Mouse (Mus musculus): ENCODE measurements around the gene Gigyf1.

The Gigyf1 gene

DNA sequence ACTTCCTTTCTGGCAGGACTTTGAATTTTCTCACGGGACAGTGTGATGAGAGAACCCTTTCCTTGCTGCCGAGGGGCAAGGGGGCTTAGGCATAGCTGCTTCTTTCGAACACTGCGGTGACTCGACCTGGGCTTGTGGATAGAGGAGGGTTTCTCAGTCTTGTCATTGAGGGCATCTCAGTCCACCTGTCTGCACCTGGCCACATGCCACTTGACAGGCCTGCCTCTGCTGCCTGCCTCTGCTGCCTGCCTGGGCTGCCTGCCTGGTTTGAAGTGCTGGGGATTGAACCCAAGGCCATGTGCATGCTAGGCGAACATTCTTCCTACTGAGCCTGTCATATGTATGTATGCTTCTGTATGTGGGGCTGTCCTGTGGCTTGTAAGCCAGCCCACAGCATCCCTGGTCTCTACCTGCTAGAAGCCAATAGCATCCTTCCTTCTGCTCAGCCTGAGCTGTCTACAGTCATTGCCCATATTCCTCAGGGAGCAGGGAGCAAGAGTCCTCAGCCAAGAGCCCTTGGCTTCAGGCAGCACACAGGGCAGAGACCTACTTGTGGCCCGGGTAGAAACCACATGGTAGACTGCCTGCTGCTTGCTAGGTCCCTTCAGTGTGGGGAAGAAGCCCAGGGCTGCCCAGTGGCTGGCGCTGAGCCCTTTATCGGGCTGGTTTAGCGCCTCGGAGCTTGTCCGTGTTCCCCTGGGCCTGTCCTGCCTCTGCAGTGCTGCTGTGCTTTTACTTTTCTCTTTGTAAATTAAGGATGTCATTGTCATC, 4.2 kb upstream of the Gigyf1 start:
- DNase-seq (ENCODE audit: low read depth, low spot score) = no peak

DNA sequence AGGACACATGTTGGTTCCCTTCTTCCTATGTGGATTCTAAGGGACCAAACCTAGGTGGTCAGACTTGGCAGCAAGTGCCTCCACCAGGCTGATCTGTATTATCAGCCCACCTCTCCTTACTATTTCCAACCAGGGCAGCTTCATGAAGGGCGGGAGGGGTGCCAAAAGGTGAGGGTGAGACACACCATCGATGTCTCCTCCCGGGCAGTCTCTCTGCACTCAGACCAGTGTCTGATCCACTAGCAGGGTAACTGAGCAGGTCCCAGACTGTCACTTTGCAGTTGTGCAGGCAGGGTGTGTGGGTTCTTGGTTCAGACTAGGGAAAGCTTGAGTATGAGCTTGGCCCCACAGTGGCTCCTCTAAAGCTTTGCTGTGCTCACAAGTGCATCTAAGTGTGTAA, 3.5 kb upstream of the Gigyf1 start:
- no peak for DNase-seq (ENCODE audit: low read depth, low spot score)

DNA sequence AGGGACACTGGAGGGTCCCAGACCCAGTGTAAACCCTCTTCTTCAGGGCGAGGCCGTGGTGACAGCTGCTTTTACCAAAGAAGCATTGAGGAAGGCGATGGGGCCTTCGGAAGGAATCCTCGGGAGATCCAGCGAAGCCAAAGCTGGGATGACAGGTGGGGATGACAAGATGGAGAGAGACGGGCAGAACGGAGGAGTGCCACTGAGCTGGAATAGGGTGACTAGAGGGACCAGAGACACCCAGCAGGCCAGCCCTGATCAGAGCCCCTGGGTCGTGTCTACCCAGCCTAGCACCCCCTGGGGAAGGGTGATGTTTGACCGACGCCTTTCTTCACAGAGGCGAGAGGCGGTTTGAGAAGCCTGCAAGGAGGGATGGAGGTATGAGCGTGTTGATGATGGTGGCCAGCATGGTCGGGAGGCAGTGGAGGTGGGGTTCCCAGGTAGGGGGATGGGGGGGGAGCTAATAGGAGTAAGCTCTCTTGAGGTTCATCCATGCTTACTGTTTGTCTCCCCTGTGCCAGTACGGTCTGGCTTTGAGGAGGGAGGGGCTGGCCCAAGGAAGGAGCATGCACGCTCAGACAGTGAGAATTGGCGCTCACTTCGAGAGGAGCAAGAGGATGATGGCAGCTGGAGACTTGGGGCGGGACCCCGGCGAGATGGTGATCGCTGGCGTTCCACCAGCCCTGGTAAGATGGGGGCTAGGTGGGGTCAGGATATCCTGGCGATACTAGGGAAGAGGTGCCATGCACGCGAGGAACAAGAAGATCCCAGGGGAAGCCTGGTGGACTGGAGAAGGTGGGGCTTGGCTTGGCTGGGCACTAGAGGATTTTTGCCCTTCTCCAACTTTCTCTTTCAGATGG, 1.6 kb downstream of the Gigyf1 start:
- no peak for DNase-seq (ENCODE audit: low read depth, low spot score)

DNA sequence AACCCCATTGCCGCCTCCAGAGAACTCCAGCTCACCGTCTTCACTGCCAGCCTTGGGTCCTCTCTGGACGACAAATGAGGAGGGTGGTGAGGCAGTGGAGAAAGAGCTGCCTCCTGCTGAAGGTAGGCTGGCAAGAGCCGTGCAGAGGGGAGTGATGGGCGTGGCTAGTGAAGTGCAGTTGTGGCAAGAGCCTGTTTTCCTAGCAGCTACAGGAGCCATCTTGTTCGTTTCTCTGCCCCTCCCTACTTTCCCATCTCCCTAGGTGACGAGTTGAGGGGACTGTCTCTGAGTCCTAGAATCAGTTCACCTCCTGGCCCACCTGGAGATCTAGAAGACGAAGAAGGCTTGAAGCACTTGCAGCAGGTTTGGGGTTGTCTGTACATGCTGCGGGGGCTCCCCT, 3.5 kb downstream of the Gigyf1 start:
- peak; percentile 70 for DNase-seq (ENCODE audit: low read depth, low spot score)

DNA sequence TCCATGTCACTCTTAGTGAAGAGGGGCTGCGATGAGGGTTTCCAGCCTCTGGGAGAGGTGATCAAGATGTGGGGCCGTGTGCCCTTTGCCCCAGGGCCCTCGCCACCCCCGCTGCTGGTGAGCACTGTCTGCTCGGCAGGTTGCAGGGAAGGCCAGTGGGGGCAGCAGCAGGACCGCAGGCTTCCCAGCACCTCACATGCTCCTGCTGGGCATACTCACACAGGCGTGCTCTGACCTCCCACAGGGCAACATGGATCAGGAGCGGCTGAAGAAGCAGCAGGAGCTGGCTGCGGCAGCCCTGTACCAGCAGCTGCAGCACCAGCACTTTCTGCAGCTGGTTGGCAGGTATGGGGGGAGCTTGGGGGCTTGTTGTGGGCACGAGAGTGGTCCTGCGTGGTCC, 4.4 kb downstream of the Gigyf1 start:
- no peak for DNase-seq (ENCODE audit: low read depth, low spot score)

DNA sequence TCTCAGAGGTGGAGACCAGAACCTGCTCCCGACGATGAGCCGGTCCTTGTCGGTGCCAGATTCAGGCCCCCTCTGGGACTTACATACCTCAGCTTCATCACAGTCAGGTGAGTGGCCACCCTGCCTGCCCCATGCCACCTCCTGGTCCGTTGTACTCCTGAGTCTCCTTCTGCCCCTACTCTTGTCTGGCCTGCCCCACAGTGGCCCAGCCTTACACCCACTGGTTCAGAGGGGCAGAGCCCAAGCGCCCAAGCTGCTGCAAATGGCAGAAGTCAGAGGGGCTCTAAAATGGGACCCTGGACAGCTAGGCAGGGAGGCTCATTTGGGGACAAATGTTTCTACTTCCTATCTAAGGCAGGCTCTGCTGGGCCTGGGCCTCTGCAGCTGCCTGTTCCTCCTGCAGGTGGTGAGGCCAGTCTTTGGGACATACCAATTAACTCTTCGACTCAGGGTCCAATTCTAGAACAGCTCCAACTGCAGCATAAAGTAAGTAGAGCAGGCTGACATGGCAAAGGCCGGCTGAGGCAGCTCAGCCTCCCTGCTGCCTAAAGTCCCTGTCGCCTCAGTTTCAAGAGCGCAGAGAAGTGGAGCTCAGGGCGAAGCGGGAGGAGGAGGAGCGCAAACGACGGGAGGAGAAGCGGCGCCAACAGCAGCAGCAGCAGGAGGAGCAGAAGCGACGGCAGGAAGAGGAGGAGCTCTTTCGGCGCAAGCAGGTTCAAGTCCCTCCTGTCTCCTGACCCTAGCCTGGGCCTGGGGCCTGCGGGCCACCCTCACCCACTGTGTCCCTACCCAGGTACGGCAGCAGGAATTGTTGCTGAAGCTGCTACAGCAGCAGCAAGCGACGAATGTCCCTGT, 5.3 kb downstream of the Gigyf1 start:
- DNase-seq (ENCODE audit: low read depth, low spot score) = peak; percentile 53

DNA sequence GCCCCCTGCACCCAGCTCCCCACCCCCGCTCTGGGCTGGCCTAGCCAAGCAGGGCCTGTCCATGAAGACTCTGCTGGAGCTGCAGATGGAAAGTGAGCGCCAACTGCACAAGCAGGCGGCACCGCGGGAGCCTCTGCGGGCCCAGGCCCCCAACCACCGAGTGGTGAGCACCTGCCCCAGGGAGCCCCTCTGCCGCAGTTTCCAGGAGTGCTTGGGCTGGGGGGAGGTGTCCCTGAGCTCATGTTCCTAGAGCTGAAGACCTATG, 5.8 kb downstream of the Gigyf1 start:
- no peak for DNase-seq (ENCODE audit: low read depth, low spot score)

DNA sequence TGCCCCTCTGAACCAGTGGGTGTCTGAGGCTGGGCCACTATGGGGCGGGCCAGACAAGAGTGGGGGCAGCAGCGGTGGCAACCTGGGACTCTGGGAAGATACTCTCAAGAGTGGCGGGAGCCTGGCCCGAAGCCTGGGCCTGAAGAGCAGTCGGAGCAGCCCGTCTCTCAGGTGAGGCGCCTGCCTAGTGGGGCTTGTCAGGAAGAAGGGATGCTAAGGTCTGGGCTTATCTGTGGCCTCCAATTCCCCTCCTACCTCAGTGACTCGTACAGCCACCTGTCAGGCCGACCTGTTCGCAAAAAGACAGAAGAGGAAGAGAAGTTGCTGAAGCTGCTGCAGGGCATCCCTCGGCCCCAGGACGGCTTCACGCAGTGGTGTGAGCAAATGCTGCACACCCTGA, 6.3 kb downstream of the Gigyf1 start:
- no peak for DNase-seq (ENCODE audit: low read depth, low spot score)

DNA sequence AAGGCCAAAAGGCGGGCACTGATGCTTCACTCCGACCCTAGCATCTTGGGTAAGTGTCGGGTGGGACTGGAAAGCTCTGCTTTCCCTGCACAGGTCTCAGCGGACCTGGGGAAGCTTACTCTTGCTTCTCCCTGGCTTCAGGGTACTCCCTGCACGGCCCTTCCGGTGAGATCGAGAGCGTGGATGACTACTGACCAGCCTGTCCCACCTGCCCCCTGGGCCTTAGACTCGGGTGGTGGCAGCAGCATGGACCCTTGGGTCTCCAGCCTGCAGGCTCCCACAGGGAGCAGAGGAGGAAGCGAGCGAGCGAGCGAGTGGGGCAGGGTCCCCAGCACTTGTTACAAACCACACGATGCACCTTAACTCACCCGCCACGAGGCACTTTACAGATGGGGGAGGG, 7.2 kb downstream of the Gigyf1 start:
- DNase-seq (ENCODE audit: low read depth, low spot score) = no peak

DNA sequence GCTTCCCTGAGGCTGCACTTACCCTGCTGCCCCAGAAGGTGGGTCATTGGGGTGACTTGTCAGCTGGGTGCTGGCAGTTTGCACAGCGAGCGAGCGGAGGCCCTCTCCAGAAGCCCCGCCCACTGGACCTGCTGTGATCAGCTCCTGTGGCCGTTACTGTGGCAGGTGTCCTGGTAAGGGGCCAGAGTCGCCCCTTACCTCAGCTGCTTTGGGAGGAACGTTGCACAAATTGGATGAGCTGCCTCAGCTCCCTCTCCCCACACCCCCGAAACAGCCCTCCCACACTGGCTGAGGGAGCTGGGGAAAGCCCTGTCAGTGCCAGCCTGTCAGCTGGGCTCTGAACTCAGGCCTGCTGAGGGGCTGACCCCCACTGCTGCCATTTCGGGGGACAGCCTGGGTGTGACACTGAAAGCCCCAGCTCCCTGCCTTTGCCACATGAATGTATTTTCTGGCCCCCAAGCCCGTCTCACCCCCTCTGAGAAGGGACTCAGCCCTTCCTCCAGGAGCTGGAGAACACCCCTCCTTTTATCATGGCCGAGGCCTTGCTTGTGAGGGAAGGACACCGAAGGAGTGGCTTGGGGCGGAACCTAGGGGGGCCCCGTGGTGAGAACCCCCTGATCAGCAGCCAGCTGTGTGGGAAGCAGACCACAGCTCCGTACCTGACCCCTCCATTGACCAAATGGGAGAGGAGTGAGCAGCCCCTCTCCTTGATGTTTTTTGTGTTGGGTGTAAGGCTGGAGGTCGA, 8.0 kb downstream of the Gigyf1 start:
- no peak for DNase-seq (ENCODE audit: low read depth, low spot score)

DNA sequence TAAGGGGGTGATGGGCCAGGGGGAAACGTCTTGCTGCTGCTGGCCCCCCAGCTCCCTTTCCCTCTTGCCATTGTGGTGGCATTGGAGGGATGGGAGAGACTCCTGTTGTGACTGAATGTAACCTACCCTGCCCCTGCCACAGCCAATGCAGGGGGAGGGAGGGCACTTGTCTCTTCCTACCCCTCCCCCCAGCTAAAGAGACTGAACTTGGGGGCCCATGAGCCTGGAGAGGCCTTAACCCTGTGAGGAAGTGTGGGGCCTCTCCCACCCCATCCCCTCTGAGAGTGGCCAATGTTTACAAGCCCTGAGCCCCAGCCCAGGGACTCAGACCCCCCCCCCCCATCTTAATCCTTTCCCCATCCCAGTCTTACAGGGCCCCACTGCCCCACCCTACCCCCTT, 9.1 kb downstream of the Gigyf1 start:
- DNase-seq (ENCODE audit: low read depth, low spot score) = no peak

DNA sequence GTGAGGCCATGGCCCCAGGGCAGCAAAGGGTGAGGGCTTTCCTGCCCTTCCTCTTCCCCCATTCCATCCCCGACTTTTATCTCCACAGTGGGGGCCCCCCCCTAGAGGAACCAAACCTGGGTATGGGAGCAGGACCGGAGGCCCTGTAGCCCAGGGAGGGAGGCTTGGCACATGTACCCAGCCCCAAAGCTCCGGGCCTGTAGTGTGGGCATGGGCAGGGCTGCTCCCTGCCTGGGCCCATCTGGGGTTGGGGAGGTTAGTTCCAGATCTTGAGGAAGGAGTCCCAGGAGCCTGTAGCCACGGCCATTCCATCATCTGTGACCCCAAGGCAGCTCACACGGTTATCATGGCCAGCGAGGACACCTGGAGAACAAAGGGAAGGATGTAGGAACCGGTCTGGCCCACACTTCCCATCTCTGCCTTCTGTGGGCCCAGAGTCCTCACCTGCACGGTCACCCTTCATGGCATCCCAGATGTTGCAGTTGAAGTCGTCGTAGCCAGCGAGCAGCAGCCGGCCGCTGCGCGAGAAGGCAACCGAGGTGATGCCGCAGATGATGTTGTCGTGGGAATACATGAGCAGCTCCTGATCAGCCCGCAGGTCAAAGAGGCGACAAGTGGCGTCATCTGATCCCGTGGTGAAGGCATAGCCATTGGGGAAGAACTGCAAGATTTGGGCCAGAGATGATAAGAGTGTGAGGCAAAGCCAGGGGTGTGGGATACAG, 10.1 kb downstream of the Gigyf1 start:
- no peak for DNase-seq (ENCODE audit: low read depth, low spot score)

DNA sequence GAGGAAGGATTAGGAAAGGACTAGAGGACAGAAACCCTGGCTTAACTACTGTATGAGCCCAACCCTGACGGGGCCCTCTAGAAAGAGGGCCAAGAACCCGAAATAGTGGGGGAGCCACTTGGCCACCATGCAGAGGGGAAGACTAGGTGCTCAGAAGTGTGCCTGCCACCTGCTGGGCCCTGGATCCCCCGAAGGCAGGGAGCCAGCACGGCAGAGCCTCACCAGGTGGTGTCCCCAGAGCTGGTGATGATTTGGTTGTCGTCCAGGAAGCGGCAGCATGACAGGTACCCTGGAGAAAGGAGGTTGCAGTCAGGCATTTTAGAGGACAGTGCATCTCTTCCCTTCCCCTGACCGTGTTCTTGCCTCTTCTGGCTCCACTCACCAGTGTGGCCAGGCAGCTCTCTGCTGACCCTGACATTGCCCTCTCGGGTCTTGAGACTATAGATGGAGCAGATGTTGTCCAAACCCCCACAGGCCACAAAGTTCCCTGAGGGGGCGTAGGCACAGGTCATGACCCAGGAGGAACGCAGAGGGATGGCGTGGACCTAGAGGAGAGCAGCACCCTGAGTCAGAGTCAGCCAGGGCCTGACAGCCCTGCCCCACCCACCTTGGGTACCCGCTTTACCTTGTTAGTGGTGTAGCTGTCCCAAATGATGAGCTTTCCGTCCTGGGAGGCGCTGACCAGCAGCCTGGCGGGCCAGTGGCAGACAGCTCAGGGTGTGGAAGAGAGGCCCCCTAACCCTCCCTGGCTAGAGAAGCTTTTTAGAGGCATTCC, 11.1 kb downstream of the Gigyf1 start:
- no peak for DNase-seq (ENCODE audit: low read depth, low spot score)

DNA sequence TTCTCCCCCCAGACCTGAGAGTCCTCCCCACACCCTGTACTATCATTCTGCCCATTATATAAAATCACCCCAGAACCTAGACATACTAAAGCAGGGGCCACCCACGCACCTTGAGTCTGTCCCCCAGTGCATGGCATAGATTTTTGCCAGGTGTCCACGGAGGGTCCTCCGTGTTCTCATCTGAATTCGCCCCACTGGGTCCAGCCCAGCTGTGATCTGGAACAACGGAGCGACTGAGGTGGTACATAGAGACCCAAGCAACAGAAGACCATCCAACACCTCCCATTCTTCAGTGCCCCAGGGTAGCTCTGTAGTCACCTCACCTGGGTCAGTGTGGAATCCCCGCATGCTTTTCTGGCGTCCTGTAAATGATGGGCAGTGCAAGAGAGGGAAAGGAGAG, 11.7 kb downstream of the Gigyf1 start:
- DNase-seq (ENCODE audit: low read depth, low spot score) = no peak

DNA sequence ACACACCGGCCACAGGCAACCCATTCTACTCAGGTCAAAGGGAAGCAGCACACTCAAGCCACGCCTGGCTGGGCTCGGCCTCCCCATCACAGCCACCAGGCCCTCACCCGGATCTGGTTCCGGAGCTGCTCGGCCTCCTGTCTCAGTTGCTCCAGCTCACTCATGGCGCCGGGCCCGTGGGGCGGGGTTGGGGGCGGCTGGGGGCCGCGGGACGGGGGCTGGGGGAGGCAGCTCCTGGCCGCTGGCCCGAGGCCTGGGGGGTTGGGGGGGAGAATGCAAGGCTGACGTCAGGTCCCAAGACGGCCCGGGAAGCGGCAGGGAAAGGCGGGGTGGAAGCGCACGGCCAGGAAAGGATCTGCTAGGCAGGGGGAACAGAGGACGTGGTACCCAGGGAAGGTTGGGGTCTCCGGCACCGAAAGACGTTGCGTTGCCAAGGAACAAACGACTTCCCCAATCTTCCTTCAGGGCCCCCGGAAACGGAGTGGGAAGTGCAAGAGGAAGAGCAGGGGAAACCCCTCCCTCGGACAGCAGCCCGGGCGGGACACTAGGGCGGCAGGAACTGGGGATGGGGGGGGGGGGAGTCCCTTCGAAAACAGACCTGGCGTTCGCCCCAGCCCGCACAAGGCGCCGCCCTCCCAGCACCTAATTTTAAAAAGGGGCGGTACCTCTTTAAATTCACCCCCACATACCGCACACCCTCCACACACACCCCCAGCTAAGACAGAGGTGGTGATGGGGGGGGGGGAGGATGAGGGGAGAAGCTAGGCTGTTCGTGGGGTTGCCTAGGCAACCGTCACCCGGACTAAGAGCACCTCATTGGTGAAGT, 12.5 kb downstream of the Gigyf1 start:
- DNase-seq (ENCODE audit: low read depth, low spot score) = peak; percentile 74

DNA sequence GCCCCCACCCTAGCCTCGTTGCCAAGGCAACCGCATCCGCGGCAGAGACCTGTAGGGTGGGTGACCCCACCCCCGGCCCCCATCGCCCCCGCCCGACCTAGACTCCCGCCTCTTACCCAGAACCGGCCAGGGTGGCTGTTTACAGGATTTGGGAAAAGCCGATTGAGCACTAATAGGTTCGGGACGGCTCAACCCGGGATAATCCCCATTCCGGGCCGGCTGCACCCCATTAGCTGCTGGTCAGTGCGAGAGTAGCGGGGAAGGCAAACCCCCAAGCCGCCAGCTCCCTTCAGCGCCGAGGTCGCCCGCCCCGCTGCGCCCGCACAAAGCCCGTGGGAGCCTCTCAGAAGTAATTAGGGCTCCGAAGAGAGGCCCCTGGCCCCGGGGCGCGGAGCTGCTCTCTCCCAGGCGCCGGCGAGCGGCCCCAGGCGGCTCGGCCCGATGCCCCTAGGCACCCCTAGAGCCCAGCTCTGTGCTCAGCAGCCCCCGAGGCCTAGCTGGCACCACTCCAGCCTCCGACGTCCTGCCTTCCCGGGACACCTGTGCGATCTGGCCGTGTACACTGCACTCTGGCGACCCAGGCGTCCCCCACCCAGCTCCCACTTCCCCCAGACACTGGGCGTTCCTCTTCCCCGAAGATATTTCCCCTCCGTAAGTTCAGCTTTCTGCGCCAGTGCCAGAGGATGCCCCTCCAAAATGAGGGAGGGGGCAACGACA, 13.2 kb downstream of the Gigyf1 start:
- DNase-seq (ENCODE audit: low read depth, low spot score) = no peak

DNA sequence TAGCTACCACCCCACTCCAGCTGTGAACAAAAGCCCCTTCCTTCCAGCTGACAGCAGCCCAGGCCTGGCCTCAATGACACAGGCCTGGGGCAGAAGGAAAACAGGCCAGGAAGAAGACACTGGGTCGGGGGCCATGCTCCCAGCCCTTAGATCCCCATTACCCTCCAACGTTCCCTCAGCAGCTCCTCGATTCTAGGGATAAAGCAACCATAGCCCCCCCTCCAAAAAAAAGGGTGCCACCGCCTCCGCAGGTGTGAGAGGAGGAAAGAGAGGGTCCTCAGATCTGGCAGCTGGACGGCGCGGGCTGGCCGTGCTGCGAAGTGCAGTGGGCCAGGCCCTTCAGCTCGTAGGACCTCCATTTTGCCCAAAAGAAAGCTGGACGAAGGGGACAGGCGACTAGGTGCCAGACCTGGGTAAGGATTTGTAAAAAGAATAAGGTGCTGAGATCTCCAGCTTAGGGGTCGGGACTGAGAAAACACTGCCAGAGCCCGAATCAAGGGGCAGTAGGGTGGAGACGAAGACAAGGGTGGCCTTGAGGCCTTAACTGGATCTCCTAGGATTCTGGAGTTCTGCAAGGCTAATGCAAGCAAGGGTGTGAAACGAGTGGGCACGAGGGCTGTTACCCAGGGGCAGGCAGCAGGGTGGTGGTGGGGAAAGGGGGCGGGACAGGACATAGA, 13.9 kb downstream of the Gigyf1 start:
- no peak for DNase-seq (ENCODE audit: low read depth, low spot score)

DNA sequence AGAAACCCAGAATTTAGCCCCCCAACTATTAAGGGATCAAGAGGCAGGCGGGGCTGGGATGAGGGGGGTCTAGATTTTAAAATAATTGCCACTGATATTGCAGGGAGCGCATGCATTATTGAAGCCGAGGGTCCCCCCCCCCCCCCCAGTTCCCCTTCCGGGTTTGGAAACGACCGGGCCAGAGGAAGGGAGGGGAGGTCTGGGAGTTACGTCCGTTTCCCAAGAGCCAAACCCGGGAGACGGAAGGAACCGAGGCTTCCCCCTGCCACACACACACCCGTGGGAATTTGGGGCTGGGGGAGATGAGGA, 14.4 kb downstream of the Gigyf1 start:
- no peak for DNase-seq (ENCODE audit: low read depth, low spot score)
